Mouse (Mus musculus): ENCODE results near the gene Ran. TPM values are rescaled to one million over a fixed set of nuclear protein-coding genes. Genes with fewer than 3 reads are reported as not detected.
"Not testable (repeated sequence)": the region's sequence is repeated elsewhere in the genome, so short reads cannot be mapped to it uniquely, and the experiment has no call there.

The Ran gene
- not detected in 2 replicates for polyA plus RNA-seq (2012; ENCODE audit: insufficient read depth, insufficient read length, low replicate concordance, missing spikeins)

- WGBS = 2% methylated on average over 102 of the region's 102 CpGs
- H3K4me1 ChIP-seq (ENCODE audit: control insufficient read depth, insufficient read depth, low read length) = no peaks in the 10 kb centered on the region; the same call in 1 of the 2 replicates
- H3K27ac ChIP-seq (ENCODE audit: insufficient read depth, low read depth, low read length) = peak within 1 kb of the TSS; percentile 96
- TF ChIP-seq CTCF (IDR thresholded peaks at IDR 0.05; ENCODE audit: insufficient read depth, low read depth, low read length) (no peak), POLR2A (IDR thresholded peaks at IDR 0.05; ENCODE audit: insufficient read depth, low read depth, low read length) (peak; percentile 92)
- peak within 1 kb of the TSS; percentile 96 for H3K4me3 ChIP-seq (ENCODE audit: insufficient read depth, low read depth, low read length)
Measured at GRCm38 (mm10) chr5:129019497-129020299, at the start of gene Ran. Gene Ran, plus strand, starts transcription at chr5:129020069.

GRCm38 (mm10) chr5:128970878-128971277 is 49.0 kb upstream of the Ran start:
- TF ChIP-seq CTCF (IDR thresholded peaks at IDR 0.05; ENCODE audit: insufficient read depth, low read depth, low read length) (no peak), POLR2A (IDR thresholded peaks at IDR 0.05; ENCODE audit: insufficient read depth, low read depth, low read length) (no peak)
- H3K27ac ChIP-seq (ENCODE audit: insufficient read depth, low read depth, low read length) = no peak overlapping the region
- WGBS = 75% methylated on average over 10 of the region's 10 CpGs

DNA sequence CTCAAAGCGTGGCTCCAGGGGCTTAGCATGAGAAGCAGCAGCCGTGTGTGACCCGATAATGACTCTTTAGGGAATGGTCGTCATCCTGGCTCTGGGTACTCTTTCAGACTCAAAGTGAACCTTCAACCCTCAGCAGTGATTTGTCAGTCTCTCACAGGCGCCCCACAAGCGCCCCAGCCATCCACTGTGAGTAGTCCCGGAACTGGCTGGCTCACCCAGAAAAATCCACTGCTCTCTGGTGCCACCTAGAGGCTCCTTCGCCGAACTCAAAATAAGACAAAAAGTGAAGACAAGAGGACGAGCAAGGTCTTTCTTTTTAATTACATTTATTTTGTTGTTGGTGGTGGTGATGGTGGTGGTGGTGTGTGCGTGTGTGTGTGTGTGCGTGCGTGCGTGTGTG is 48.6 kb upstream of the Ran start:
- Histone ChIP-seq H3K4me3 (ENCODE audit: insufficient read depth, low read depth, low read length) (no peak overlapping the region), H3K4me1 (ENCODE audit: control insufficient read depth, insufficient read depth, low read length) (peaks cover 8% of the 10 kb centered on the region), H3K27ac (ENCODE audit: insufficient read depth, low read depth, low read length) (no peak overlapping the region)
- TF ChIP-seq POLR2A (IDR thresholded peaks at IDR 0.05; ENCODE audit: insufficient read depth, low read depth, low read length) = no peak
- peak; percentile 59 for TF ChIP-seq CTCF (IDR thresholded peaks at IDR 0.05; ENCODE audit: insufficient read depth, low read depth, low read length)
- WGBS = 13% methylated on average over 14 of the region's 14 CpGs

More at GRCm38 (mm10) chr5:128970878-128971277, 49.0 kb upstream of the Ran start:
- H3K4me3 ChIP-seq (ENCODE audit: insufficient read depth, low read depth, low read length) = no peak overlapping the region
- H3K4me1 ChIP-seq (ENCODE audit: control insufficient read depth, insufficient read depth, low read length) = peaks cover 8% of the 10 kb centered on the region

- TF ChIP-seq POLR2A (IDR thresholded peaks at IDR 0.05; ENCODE audit: insufficient read depth, low read depth, low read length) = no peak
- TF ChIP-seq CTCF (IDR thresholded peaks at IDR 0.05; ENCODE audit: insufficient read depth, low read depth, low read length) = peak; percentile 34; the same call in 1 of the 2 replicates
- H3K27ac ChIP-seq (ENCODE audit: insufficient read depth, low read depth, low read length) = no peak overlapping the region
- WGBS = 17% methylated on average over 4 of the region's 4 CpGs
- H3K4me1 ChIP-seq (ENCODE audit: control insufficient read depth, insufficient read depth, low read length) = peaks cover under 1% of the 10 kb centered on the region
- H3K4me3 ChIP-seq (ENCODE audit: insufficient read depth, low read depth, low read length) = no peak overlapping the region
Measured at GRCm38 (mm10) chr5:128976266-128976665, 43.6 kb upstream of the Ran start.

- WGBS = 77% methylated on average over 1 of the region's 1 CpGs
- H3K4me3 ChIP-seq (ENCODE audit: insufficient read depth, low read depth, low read length); H3K4me1 ChIP-seq (ENCODE audit: control insufficient read depth, insufficient read depth, low read length); H3K27ac ChIP-seq (ENCODE audit: insufficient read depth, low read depth, low read length): not testable (repeated sequence)
Measured at GRCm38 (mm10) chr5:128977466-128977865, 42.4 kb upstream of the Ran start.

- H3K4me3 ChIP-seq (ENCODE audit: insufficient read depth, low read depth, low read length) = no peak overlapping the region
- peaks cover under 1% of the 10 kb centered on the region; the same call in 1 of the 2 replicates for H3K4me1 ChIP-seq (ENCODE audit: control insufficient read depth, insufficient read depth, low read length)
- TF ChIP-seq CTCF (IDR thresholded peaks at IDR 0.05; ENCODE audit: insufficient read depth, low read depth, low read length) (no peak), POLR2A (IDR thresholded peaks at IDR 0.05; ENCODE audit: insufficient read depth, low read depth, low read length) (no peak)
- no peak overlapping the region for H3K27ac ChIP-seq (ENCODE audit: insufficient read depth, low read depth, low read length)
- WGBS = 98% methylated on average over 7 of the region's 7 CpGs
Measured at GRCm38 (mm10) chr5:128978957-128979356, 40.9 kb upstream of the Ran start.

GRCm38 (mm10) chr5:128980857-128981256 is 39.0 kb upstream of the Ran start:
- no peak for TF ChIP-seq CTCF (IDR thresholded peaks at IDR 0.05; ENCODE audit: insufficient read depth, low read depth, low read length)
- no peak for TF ChIP-seq POLR2A (IDR thresholded peaks at IDR 0.05; ENCODE audit: insufficient read depth, low read depth, low read length)
- no peak overlapping the region for H3K27ac ChIP-seq (ENCODE audit: insufficient read depth, low read depth, low read length)
- WGBS = 72% methylated on average over 7 of the region's 7 CpGs

GRCm38 (mm10) chr5:128981607-128982006 is 38.3 kb upstream of the Ran start:
- 22% methylated on average over 12 of the region's 12 CpGs for WGBS
- no peak overlapping the region for H3K27ac ChIP-seq (ENCODE audit: insufficient read depth, low read depth, low read length)
- TF ChIP-seq POLR2A (IDR thresholded peaks at IDR 0.05; ENCODE audit: insufficient read depth, low read depth, low read length) (no peak), CTCF (IDR thresholded peaks at IDR 0.05; ENCODE audit: insufficient read depth, low read depth, low read length) (0 out of 2 replicates have a peak, but pooled peaks have one; percentile 40)
- no peak overlapping the region for H3K4me3 ChIP-seq (ENCODE audit: insufficient read depth, low read depth, low read length)
- peaks cover 9% of the 10 kb centered on the region for H3K4me1 ChIP-seq (ENCODE audit: control insufficient read depth, insufficient read depth, low read length)

More at GRCm38 (mm10) chr5:128980857-128981256, 39.0 kb upstream of the Ran start:
- Histone ChIP-seq H3K4me1 (ENCODE audit: control insufficient read depth, insufficient read depth, low read length) (peaks cover 9% of the 10 kb centered on the region), H3K4me3 (ENCODE audit: insufficient read depth, low read depth, low read length) (no peak overlapping the region)

DNA sequence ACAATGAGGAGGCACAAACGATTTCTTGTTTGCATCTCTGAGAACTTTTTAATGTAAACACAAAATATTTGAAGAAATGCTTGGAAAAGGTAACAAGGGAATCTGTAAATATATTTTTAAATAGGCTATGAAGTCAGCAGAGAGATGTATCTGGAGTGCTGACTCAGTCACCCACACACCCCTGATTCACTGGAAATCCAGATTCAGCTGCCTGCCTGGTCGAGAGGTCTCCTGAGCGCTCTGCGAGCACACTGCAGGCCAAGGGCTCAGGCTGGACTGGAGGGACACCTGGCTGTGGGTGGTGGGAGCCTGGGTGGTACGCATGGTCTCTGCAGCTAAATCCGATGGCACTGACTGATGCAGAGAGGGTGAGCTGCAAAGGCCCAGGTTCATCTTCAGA is 35.3 kb upstream of the Ran start:
- peaks cover 13% of the 10 kb centered on the region for H3K4me1 ChIP-seq (ENCODE audit: control insufficient read depth, insufficient read depth, low read length)
- WGBS = 49% methylated on average over 6 of the region's 6 CpGs
- H3K4me3 ChIP-seq (ENCODE audit: insufficient read depth, low read depth, low read length) = no peak overlapping the region
- no peak overlapping the region for H3K27ac ChIP-seq (ENCODE audit: insufficient read depth, low read depth, low read length)
- TF ChIP-seq POLR2A (IDR thresholded peaks at IDR 0.05; ENCODE audit: insufficient read depth, low read depth, low read length) = no peak
- no peak for TF ChIP-seq CTCF (IDR thresholded peaks at IDR 0.05; ENCODE audit: insufficient read depth, low read depth, low read length)

Measured in olfactory bulb, adult 2 months (tissue).